Mouse (Mus musculus) limb, embryonic 14.5 days (tissue): Measurements from ENCODE around the gene Rab14. TPM values are rescaled to one million over a fixed set of nuclear protein-coding genes. Genes with fewer than 3 reads are reported as not detected.

Experiments
- ATAC-seq: fragments of 200-750 bp; cut with Nextera tagmentation; 2 replicates; pipeline ENCODE4 v1.8.0; 2017; ENCODE audit warnings: low read depth, moderate number of reproducible peaks, moderate TSS enrichment; ENCODE audit not compliant: low FRiP score
- DNase-seq: peaks from one replicate; pipeline ENCODE4 v3.0.0-alpha.2; 2015; ENCODE audit warnings: low spot score
- H3K27ac ChIP-seq: fragments of 300-500 bp; sonication (generic); replicated peaks from 2 replicates; pipeline ENCODE4 v1.5.1; 2014; ENCODE audit warnings: low read depth, mild to moderate bottlenecking, low read length, moderate library complexity, mixed read lengths
- H3K27me3 ChIP-seq: fragments of 300-500 bp; sonication (generic); 2 replicates; pipeline ENCODE4 v1.6.1; 2014; ENCODE audit warnings: low read length, mixed read lengths; ENCODE audit not compliant: control insufficient read depth, insufficient read depth
- H3K36me3 ChIP-seq: fragments of 300-500 bp; sonication (generic); 2 replicates; pipeline ENCODE4 v1.6.1; 2014; ENCODE audit warnings: mild to moderate bottlenecking, low read length, moderate library complexity, mixed read lengths; ENCODE audit not compliant: control insufficient read depth, insufficient read depth
- H3K4me1 ChIP-seq: fragments of 300-500 bp; sonication (generic); 2 replicates; pipeline ENCODE4 v1.6.1; 2014; ENCODE audit warnings: antibody characterized with exemption, low read length, mixed read lengths; ENCODE audit not compliant: control insufficient read depth, insufficient read depth
- H3K4me2 ChIP-seq: fragments of 300-500 bp; sonication (generic); replicated peaks from 2 replicates; pipeline ENCODE4 v1.6.1; 2014; ENCODE audit warnings: low read depth, mild to moderate bottlenecking, low read length, moderate library complexity; ENCODE audit not compliant: severe bottlenecking
- H3K4me3 ChIP-seq: fragments of 300-500 bp; sonication (generic); replicated peaks from 2 replicates; pipeline ENCODE4 v1.5.1; 2014; ENCODE audit warnings: low read length
- H3K9ac ChIP-seq: fragments of 300-500 bp; sonication (generic); 2 replicates; pipeline ENCODE4 v1.6.1; 2014; ENCODE audit warnings: mild to moderate bottlenecking, low read depth, low read length, moderate library complexity; ENCODE audit not compliant: severe bottlenecking
- H3K9me3 ChIP-seq: fragments of 300-500 bp; sonication (generic); 2 replicates; pipeline ENCODE4 v1.6.1; 2016; ENCODE audit warnings: low read length; ENCODE audit not compliant: control insufficient read depth
- POLR2A ChIP-seq: fragments of 200-500 bp; IDR thresholded peaks from 2 replicates; pipeline ENCODE4 v1.8.0; 2012; ENCODE audit warnings: inconsistent platforms, mild to moderate bottlenecking, moderate library complexity, borderline replicate concordance; ENCODE audit not compliant: insufficient read depth, insufficient read length; ENCODE audit errors: extremely low read depth
- WGBS: fragments of 180-500 bp; shearing (Covaris S2); extraction: QIAGEN DNeasy Blood & Tissue Kit; methylation state at CpG from one replicate; pipeline ENCODE4 v1.1.7; 2014; 5-methylcytosine and 5-hydroxymethylcytosine counted together
- polyA plus RNA-seq, 2 experiments: library from polyadenylated mRNA; depleted of rRNA in 1 of 2; stranded (reverse) in 1 of 2; unstranded in 1 of 2; fragments of >200 nt; fragmentation: Nextera tagmentation in 1 of 2; extraction: Ambion mirVana in 1 of 2; gene quantifications; 2 replicates each; pipeline versions ENCODE4 v1.2.1 to v1.2.3; 2012 to 2014

Gene Rab14
- polyA plus RNA-seq, 2 experiments: 130 to 276 TPM

- Histone ChIP-seq H3K36me3 (peaks cover 89% of the 10 kb centered on the region), H3K27ac (no peak overlapping the region), H3K9me3 (no peaks in the 10 kb centered on the region), H3K4me2 (no peak overlapping the region), H3K4me3 (no peak overlapping the region), H3K9ac (no peak overlapping the region), H3K4me1 (no peaks in the 10 kb centered on the region), H3K27me3 (no peaks in the 10 kb centered on the region)
- DNase-seq: no peak
- WGBS: 93% methylated on average over 3 of the region's 3 CpGs
- TF ChIP-seq POLR2A: no peak
- no peak for ATAC-seq
Measured at GRCm38 (mm10) chr2:35141673-35142072, 59.2 kb downstream of the Rab14 start.

DNA sequence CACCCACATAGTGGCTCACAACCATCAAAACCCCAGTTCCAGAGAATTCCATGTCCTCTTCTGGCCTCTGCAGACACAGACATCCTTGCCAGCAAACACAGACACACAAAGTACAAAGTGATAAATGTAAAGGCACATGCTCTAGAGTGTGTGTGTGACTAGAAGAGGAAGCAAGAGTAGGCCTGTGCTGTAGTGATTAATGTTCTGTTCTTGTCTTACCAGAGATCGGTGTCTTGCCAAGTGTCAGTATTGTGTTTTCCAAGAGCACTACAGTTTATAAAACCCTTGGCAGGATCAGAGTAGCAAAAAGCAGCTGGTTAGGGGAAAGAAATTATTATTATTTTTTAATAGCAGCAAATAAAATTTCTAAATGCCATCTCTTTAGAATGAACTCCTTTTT is 62.3 kb downstream of the Rab14 start:
- 94% methylated on average over 1 of the region's 1 CpGs for WGBS
- Histone ChIP-seq H3K9ac (no peak overlapping the region), H3K9me3 (no peaks in the 10 kb centered on the region), H3K4me3 (no peak overlapping the region), H3K27me3 (no peaks in the 10 kb centered on the region), H3K4me2 (no peak overlapping the region), H3K27ac (no peak overlapping the region), H3K36me3 (peaks cover 77% of the 10 kb centered on the region), H3K4me1 (no peaks in the 10 kb centered on the region)
- ATAC-seq (no peak), DNase-seq (no peak)
- no peak for TF ChIP-seq POLR2A

DNA sequence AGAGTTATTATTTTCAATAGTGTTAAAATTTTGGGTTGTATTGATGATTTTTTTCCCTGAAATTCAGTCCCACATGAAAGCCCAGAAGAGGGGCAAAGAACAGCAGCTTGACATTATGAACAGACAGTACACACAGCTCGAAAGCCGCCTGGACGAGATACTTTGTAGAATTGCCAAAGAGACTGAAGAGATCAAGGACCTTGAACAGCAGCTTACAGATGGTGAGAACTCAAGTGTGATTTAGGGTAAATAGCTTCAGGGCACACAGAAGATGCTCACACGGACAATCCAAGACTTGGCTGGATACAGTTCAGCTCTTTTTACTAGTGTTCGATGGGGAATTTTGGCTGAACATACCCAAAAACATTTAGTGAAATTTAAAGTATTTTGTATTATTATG is 67.0 kb downstream of the Rab14 start:
- DNase-seq: no peak
- no peak overlapping the region for H3K9ac ChIP-seq
- H3K27ac ChIP-seq: no peak overlapping the region
- H3K36me3 ChIP-seq: peaks cover 39% of the 10 kb centered on the region
- no peak for ATAC-seq
- no peaks in the 10 kb centered on the region for H3K9me3 ChIP-seq
- no peak overlapping the region for H3K4me2 ChIP-seq
- H3K4me1 ChIP-seq: peaks cover 9% of the 10 kb centered on the region
- no peak for TF ChIP-seq POLR2A
- H3K27me3 ChIP-seq: no peaks in the 10 kb centered on the region
- H3K4me3 ChIP-seq: no peak overlapping the region
- 76% methylated on average over 5 of the region's 5 CpGs for WGBS

- DNase-seq: no peak
- peak overlapping the region; percentile 58 for H3K9ac ChIP-seq
Measured at GRCm38 (mm10) chr2:35132662-35133055, 68.3 kb downstream of the Rab14 start.

DNA sequence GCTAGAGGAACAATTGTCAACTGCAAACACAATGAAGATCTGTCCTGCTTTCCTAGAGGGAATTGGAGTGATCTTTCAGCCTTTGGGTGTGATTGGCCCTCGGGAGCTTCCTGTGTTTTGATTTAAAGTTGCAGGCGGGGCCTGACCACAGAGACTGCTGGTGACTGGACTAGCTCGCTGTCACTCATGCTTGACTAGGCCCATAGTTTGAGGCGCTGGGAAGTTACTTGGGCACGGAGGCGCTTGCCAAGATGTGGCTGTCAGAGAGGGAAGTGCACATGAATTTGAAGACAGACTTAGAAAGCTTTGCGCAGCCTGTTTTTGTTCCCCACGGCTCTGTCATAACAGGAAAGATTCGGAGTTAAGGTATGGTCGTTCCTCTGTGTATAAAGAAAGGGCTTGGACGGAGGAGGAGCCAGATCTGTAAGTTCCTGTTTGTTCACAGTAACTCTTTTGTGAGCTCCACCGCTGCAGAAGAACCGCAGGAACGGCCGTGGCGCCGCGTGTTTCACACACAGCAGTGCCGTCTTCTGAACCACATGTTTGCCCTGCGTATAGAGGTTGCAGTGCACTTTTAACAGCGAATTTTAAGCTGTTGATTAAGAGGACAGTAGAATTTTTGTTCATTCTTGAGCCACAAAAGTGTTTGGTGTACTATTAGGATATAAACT is 68.8 kb downstream of the Rab14 start:
- WGBS: 1% methylated on average over 21 of the region's 21 CpGs
- peaks cover 9% of the 10 kb centered on the region for H3K4me1 ChIP-seq
- ATAC-seq (peak; percentile 98), DNase-seq (peak; percentile 99)
- no peaks in the 10 kb centered on the region for H3K9me3 ChIP-seq
- H3K27me3 ChIP-seq: no peaks in the 10 kb centered on the region
- H3K36me3 ChIP-seq: peaks cover 26% of the 10 kb centered on the region
- H3K4me3 ChIP-seq: peak overlapping the region; percentile 39
- 0 out of 2 replicates have a peak, but pooled peaks have one; percentile 13 for TF ChIP-seq POLR2A
- peak overlapping the region; percentile 84 for H3K27ac ChIP-seq
- peak overlapping the region; percentile 58 for H3K9ac ChIP-seq
- H3K4me2 ChIP-seq: peak overlapping the region; percentile 78

More at GRCm38 (mm10) chr2:35132662-35133055, 68.3 kb downstream of the Rab14 start:
- WGBS: 5% methylated on average over 5 of the region's 5 CpGs
- no peak for TF ChIP-seq POLR2A
- Histone ChIP-seq H3K27ac (peak overlapping the region; percentile 84), H3K4me3 (peak overlapping the region; percentile 39), H3K36me3 (peaks cover 27% of the 10 kb centered on the region), H3K4me2 (peak overlapping the region; percentile 78), H3K9me3 (no peaks in the 10 kb centered on the region), H3K27me3 (no peaks in the 10 kb centered on the region), H3K4me1 (peaks cover 9% of the 10 kb centered on the region)
- ATAC-seq: no peak
